Mouse (Mus musculus) limb, embryonic 11.5 days (tissue): ENCODE results near the gene Usp3. TPM values are rescaled to one million over a fixed set of nuclear protein-coding genes. Genes with fewer than 3 reads are reported as not detected.

Source experiments
- ATAC-seq: fragments of 200-750 bp; cut with Nextera tagmentation; 2 replicates; pipeline ENCODE4 v1.8.0; 2017; ENCODE audit warnings: low read depth; ENCODE audit not compliant: insufficient number of reproducible peaks, low FRiP score, low TSS enrichment
- DNase-seq: peaks from one replicate; pipeline ENCODE4 v3.0.0-alpha.2; 2015; ENCODE audit warnings: low spot score
- H3K27ac ChIP-seq: fragments of 300-500 bp; sonication (generic); replicated peaks from 2 replicates; pipeline ENCODE4 v1.5.1; 2014; ENCODE audit warnings: low read depth, mild to moderate bottlenecking, low read length
- H3K27me3 ChIP-seq: fragments of 300-500 bp; sonication (generic); 2 replicates; pipeline ENCODE4 v1.6.1; 2014; ENCODE audit warnings: mild to moderate bottlenecking, low read length, mixed read lengths; ENCODE audit not compliant: control insufficient read depth, insufficient read depth
- H3K36me3 ChIP-seq: fragments of 300-500 bp; sonication (generic); 2 replicates; pipeline ENCODE4 v1.6.1; 2014; ENCODE audit warnings: mild to moderate bottlenecking, low read length, moderate library complexity, mixed read lengths; ENCODE audit not compliant: control insufficient read depth, insufficient read depth
- H3K4me1 ChIP-seq: fragments of 300-500 bp; sonication (generic); 2 replicates; pipeline ENCODE4 v1.6.1; 2014; ENCODE audit warnings: low read length, mixed read lengths; ENCODE audit not compliant: control insufficient read depth, insufficient read depth
- H3K4me2 ChIP-seq: fragments of 300-500 bp; sonication (generic); 2 replicates; pipeline ENCODE4 v1.6.1; 2014; ENCODE audit warnings: low read depth, mild to moderate bottlenecking, moderate library complexity; ENCODE audit not compliant: severe bottlenecking
- H3K4me3 ChIP-seq: fragments of 300-500 bp; sonication (generic); 2 replicates; pipeline ENCODE4 v1.5.1; 2014; ENCODE audit warnings: low read depth, low read length
- H3K9ac ChIP-seq: fragments of 300-500 bp; sonication (generic); 2 replicates; pipeline ENCODE4 v1.6.1; 2014; ENCODE audit warnings: mild to moderate bottlenecking, low read length
- H3K9me3 ChIP-seq: fragments of 300-500 bp; sonication (generic); 2 replicates; pipeline ENCODE4 v1.6.1; 2016; ENCODE audit warnings: low read length; ENCODE audit not compliant: control insufficient read depth
- WGBS: fragments of 180-500 bp; shearing (Covaris S2); extraction: QIAGEN DNeasy Blood & Tissue Kit; methylation state at CpG from one replicate; pipeline ENCODE4 v1.1.7; 2014; 5-methylcytosine and 5-hydroxymethylcytosine counted together
- polyA plus RNA-seq: library from polyadenylated mRNA; unstranded; fragments of >200 nt; fragmentation: Nextera tagmentation; extraction: Ambion mirVana; gene quantifications from 2 replicates; pipeline ENCODE4 v1.2.1, GENCODE M21; 2014

The Usp3 gene
- polyA plus RNA-seq, 1 experiment from 2014 or later, result 90.9 TPM

GRCm38 (mm10) chr9:66608817-66609345 lies 15.9 kb upstream of the Usp3 start:
- whole genome bisulfite sequencing, result 75% methylated on average over 5 of the region's 5 CpGs

GRCm38 (mm10) chr9:66606851-66607250 lies 13.9 kb upstream of the Usp3 start:
- DNase-seq (no peak), ATAC-seq (no peak)
- whole genome bisulfite sequencing, result 65% methylated on average over 12 of the region's 12 CpGs
- no peaks in the 10 kb centered on the region for H3K4me1 ChIP-seq
- no peak overlapping the region for H3K4me3 ChIP-seq
- H3K27me3 ChIP-seq, result no peaks in the 10 kb centered on the region
- no peak overlapping the region for H3K27ac ChIP-seq
- no peak overlapping the region for H3K4me2 ChIP-seq
- H3K36me3 ChIP-seq, result no peaks in the 10 kb centered on the region
- no peak overlapping the region for H3K9ac ChIP-seq
- H3K9me3 ChIP-seq, result no peaks in the 10 kb centered on the region

More at GRCm38 (mm10) chr9:66608817-66609345, 15.9 kb upstream of the Usp3 start:
- Histone ChIP-seq H3K36me3 (no peaks in the 10 kb centered on the region), H3K4me1 (no peaks in the 10 kb centered on the region), H3K4me3 (no peak overlapping the region), H3K27ac (no peak overlapping the region), H3K9ac (no peak overlapping the region), H3K27me3 (no peaks in the 10 kb centered on the region), H3K9me3 (no peaks in the 10 kb centered on the region), H3K4me2 (no peak overlapping the region)
- ATAC-seq (no peak), DNase-seq (no peak)

GRCm38 (mm10) chr9:66605876-66606750 lies 13.2 kb upstream of the Usp3 start:
- ATAC-seq (no peak), DNase-seq (no peak)
- no peaks in the 10 kb centered on the region for H3K36me3 ChIP-seq
- H3K9me3 ChIP-seq, result no peaks in the 10 kb centered on the region
- no peak overlapping the region for H3K9ac ChIP-seq
- no peaks in the 10 kb centered on the region for H3K27me3 ChIP-seq
- 68% methylated on average over 13 of the region's 13 CpGs for WGBS
- H3K27ac ChIP-seq, result no peak overlapping the region
- no peak overlapping the region for H3K4me2 ChIP-seq
- H3K4me1 ChIP-seq, result no peaks in the 10 kb centered on the region
- no peak overlapping the region for H3K4me3 ChIP-seq

GRCm38 (mm10) chr9:66604349-66605206 lies 11.6 kb upstream of the Usp3 start:
- H3K9me3 ChIP-seq, result no peaks in the 10 kb centered on the region
- no peak overlapping the region for H3K4me3 ChIP-seq
- no peak overlapping the region for H3K4me2 ChIP-seq
- ATAC-seq, result no peak
- DNase-seq, result no peak
- no peaks in the 10 kb centered on the region for H3K36me3 ChIP-seq
- H3K27me3 ChIP-seq, result no peaks in the 10 kb centered on the region
- H3K4me1 ChIP-seq, result peaks cover 4% of the 10 kb centered on the region
- H3K9ac ChIP-seq, result no peak overlapping the region
- no peak overlapping the region for H3K27ac ChIP-seq
- WGBS, result 87% methylated on average over 8 of the region's 8 CpGs

GRCm38 (mm10) chr9:66603907-66604306 lies 11.0 kb upstream of the Usp3 start:
- no peak overlapping the region for H3K4me2 ChIP-seq
- H3K9ac ChIP-seq, result no peak overlapping the region
- H3K9me3 ChIP-seq, result no peaks in the 10 kb centered on the region
- no peak overlapping the region for H3K4me3 ChIP-seq
- H3K4me1 ChIP-seq, result peaks cover 4% of the 10 kb centered on the region
- DNase-seq (no peak), ATAC-seq (no peak)
- WGBS, result 95% methylated on average over 1 of the region's 1 CpGs
- H3K36me3 ChIP-seq, result no peaks in the 10 kb centered on the region
- H3K27me3 ChIP-seq, result no peaks in the 10 kb centered on the region
- no peak overlapping the region for H3K27ac ChIP-seq

- WGBS, result 72% methylated on average over 2 of the region's 2 CpGs
- Histone ChIP-seq H3K4me3 (no peak overlapping the region), H3K27ac (no peak overlapping the region), H3K4me2 (no peak overlapping the region), H3K9me3 (no peaks in the 10 kb centered on the region), H3K27me3 (no peaks in the 10 kb centered on the region), H3K36me3 (no peaks in the 10 kb centered on the region), H3K4me1 (peaks cover 16% of the 10 kb centered on the region), H3K9ac (no peak overlapping the region)
- DNase-seq (no peak), ATAC-seq (no peak)
Observed at GRCm38 (mm10) chr9:66601006-66601405, 8.1 kb upstream of the Usp3 start.

- no peak for DNase-seq
- no peak overlapping the region for H3K4me3 ChIP-seq
- no peak for ATAC-seq
- peaks cover 20% of the 10 kb centered on the region for H3K4me1 ChIP-seq
- WGBS, result 78% methylated on average over 2 of the region's 2 CpGs
- H3K4me2 ChIP-seq, result no peak overlapping the region
- no peaks in the 10 kb centered on the region for H3K9me3 ChIP-seq
- H3K27ac ChIP-seq, result no peak overlapping the region
- no peaks in the 10 kb centered on the region for H3K36me3 ChIP-seq
- H3K9ac ChIP-seq, result no peak overlapping the region
- no peaks in the 10 kb centered on the region for H3K27me3 ChIP-seq
Observed at GRCm38 (mm10) chr9:66600551-66600950, 7.6 kb upstream of the Usp3 start.

GRCm38 (mm10) chr9:66599577-66599976 lies 6.6 kb upstream of the Usp3 start:
- WGBS, result 7% methylated on average over 4 of the region's 4 CpGs
- Histone ChIP-seq H3K4me2 (no peak overlapping the region), H3K27ac (no peak overlapping the region), H3K9ac (no peak overlapping the region), H3K4me3 (no peak overlapping the region), H3K9me3 (no peaks in the 10 kb centered on the region), H3K27me3 (no peaks in the 10 kb centered on the region), H3K4me1 (peaks cover 25% of the 10 kb centered on the region), H3K36me3 (no peaks in the 10 kb centered on the region)
- ATAC-seq (no peak), DNase-seq (peak; percentile 70)
